Mouse (Mus musculus) liver, adult (tissue): ENCODE results near the gene Fndc3a.

Experiments
- GATA4 ChIP-seq: IDR thresholded peaks from 2 replicates; pipeline ENCODE4 v1.6.1; 2014; ENCODE audit warnings: mild to moderate bottlenecking, low read length; ENCODE audit not compliant: insufficient replicate concordance

Gene Fndc3a

DNA sequence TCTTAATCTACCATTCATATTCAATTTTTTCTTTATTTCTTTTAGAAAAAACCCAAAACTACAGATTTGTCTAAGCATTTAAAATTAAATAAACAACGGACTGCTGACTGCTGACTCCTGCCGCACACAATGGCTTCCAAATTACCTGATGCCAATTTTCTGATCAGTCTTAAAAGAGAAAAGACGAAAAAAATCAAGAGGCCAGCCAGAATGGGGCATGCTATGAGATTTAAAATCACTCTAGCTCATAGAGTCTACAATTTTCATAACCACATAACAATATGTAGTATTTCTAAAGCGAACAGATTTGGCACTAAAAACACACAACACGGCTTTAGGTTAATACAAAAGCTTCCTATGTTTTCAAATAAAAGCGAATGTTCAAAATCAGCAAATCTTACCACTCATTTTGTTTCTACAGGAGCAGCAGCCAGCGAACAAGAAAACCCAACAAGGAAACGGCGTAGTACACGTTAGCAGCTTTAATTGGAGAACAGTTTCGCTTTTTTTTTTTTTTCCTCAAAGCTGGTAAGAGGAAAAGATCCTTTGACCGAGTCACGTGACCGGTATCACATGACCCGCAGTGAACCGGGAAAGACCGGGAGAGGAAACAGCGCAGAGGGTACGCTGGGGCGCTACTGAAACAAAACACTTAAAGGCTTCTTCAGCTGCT, 107.1 kb downstream of the Fndc3a start:
- no peak for TF ChIP-seq GATA4

DNA sequence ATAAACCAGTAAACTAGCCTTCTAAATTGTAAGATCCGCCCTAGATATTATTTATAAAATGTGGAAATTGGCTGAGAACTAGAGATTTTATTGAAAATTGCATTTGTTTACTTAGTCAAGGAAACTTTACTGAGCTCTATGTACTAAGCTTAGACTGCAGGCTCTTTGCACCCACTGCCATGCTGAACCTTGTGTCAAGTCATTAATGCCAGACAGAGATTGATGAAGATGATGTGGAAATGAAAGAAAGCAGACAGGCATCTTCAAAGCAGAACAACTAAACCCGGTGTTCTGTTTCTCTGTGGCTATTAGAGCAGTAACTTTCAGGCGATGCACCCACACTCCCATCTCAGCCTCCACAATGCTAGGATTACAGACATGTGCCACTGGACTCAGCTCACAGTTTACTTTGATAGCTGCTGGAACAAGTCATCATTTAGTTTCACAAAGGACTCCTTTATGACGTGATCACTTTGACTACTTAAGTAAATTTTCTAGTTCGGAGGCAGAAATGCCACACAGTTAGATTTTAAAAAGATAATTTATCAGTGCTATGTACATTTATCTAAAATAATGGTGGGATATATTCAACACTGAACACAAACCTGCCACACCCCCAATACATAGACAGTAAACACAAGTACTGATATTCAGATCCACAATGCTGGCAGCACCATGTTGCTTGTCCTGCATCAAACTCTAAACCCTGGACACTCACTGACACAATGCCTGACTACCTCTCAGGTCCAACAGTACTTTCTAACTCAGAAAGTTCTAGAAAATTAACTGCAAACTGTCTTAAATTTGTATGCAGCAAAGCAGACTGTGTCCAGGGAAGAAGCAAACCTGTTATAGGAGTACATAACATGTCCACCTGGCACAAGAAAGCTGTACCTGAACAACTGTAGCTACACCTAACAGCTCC, 108.2 kb downstream of the Fndc3a start:
- no peak for TF ChIP-seq GATA4

DNA sequence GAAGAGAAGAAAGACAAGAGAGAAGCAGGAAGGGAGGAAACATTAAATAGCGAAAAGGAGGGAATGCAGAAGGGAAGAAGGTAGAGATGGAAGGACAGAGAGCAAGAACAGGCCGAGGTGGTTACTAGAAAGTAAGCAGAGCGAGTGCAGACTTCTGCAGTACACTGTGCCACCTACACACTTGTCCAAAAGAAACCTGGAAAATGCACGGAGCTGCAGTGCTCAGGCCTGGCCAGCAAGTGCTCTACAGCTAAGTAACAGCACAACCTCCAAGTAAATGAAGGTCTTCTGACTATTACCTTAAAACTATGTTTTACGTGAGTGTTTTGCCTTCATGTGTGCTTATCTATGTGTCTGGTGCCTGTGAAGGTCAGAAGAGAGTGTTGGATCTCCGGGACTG, 109.4 kb downstream of the Fndc3a start:
- TF ChIP-seq GATA4 = no peak

DNA sequence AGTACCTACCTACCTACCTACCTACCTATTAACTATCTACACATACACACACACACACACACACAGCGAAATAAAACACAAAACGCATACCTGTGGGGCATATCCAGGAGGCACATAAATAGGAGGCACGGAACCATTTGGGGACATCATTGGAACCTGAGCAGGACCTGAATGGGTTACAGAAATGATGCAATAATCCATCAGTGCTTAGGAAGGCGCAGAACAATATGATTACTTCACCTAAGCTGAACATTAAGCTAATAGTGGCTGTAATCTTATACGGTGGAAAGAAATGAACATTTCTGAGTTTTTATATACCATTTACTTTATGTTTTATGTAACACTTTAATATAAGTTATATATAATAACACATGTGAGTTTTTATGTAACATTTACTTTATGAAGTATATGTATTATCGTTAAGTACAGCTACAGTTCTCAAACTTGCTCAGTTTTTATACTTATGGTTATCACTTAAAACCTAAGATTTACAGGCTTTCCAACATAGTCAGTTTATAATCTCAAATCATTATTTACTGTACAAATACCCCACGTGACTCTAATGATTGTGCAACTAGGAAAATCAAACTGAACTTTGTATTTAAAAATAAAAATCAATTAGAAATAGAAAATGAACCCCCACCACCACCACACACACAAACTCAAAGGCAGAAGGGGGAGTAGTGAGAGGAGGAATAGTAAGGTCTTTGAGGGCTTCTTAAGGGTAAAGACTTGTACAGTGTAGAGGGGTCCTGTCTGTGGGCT, 110.6 kb downstream of the Fndc3a start:
- TF ChIP-seq GATA4 = no peak

DNA sequence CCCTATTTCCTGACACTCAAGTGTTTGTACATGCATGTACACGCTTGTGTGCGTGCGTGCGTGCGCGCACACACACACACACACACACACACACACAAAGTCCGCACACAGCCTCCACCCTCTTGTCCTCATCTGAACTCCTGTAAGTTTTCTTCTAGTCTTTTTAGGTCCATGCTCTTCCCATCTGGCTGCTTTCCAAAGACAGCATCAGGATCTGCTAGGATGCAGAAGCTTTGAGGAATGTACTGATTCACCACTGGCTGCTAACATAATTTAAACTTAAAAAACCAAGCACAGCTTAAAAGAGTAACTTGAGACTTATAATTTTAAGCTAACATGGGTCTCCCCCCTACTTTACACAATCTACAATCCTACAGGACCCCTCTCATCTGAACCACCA, 115.6 kb downstream of the Fndc3a start:
- no peak for TF ChIP-seq GATA4

DNA sequence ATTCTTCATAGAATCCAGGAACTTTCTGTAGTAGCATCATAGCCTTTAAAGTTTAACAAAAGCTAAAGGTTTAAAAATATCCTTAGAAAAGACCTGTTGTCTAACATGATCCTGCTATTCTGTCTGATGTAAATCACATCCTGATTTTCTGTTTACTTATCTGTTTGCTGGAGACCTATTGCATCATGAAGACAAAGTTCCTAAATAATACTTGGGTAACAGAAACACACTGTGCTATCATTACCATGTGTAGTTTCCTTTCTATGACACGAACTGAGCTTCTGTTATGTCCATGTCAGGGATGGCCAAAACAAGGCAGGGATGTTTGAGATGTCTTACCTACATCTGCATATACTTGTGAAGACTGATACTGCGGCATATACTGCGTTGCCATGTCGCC, 120.4 kb downstream of the Fndc3a start:
- TF ChIP-seq GATA4 = no peak

DNA sequence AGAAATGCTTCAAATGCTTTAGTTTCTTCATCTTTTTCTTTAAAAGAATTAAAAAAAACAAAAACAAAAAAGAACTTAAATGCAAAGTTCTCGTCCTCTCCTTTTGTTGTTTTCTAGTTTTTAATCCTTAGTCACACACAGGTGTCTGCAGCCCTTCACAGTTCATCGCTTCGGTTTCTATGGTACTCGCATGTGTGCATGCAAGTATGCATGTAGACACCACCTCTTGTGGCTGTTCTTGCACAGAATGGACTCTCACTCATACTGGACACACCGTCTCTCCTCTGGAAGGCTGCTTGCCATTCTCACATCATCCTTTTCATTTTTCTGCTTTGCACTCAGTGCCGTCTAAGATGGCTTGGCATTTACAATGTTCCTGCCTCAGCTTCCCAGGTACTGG, 126.8 kb downstream of the Fndc3a start:
- no peak for TF ChIP-seq GATA4

DNA sequence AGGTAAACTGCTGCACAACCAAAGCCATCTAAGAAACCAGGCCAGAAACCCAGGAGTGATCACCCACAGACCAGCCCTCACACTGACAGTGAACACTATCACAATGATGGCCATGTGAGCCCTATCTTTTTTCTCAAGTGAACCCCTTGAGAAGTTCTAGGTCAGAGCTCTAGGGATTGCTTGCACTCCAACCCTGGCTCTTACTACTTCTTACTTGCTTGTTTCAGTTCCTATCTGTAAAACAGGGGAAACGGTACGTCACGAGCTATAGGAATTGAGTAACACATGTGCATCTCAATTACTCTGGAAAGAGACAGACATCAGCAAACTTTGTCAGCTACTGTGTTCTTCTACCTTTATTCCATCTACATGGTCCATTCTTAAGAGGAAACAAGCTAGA, 128.8 kb downstream of the Fndc3a start:
- TF ChIP-seq GATA4 = no peak

DNA sequence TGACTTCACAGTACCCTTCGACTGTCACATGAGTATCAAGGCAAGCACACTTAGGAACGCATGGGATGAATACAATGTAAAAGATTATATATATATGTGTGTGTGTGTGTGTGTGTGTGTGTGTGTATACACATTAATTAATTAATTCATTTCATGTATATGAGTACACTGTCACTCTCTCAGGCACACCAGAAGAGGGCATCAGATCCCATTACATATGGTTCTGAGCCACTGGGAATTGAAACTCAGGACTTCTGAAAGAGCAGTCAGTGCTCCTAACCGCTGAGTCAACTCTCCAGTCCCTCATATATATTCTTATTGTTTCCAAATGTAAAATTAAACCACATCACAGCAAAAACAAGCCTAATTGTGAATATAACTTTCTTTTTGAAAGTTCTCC, 133.5 kb downstream of the Fndc3a start:
- TF ChIP-seq GATA4 = no peak

DNA sequence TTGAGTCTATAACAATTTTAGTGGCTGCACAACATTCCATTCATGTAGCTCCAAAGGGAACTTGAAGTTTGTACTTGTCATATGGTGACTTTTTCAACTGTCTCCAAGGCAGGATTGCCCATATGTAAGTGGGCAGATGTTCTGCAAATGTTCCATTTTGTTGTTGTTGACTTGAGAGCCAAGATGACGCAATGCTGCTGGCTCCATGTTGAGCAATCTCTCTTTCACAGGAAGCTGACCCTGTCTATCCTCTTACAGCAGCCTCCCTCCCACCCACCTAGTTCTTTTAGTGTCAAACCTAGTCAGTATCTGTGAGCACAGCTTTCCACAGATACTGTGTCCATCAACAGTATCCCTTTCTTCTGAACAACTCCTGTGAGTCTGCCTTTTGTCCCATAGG, 145.9 kb downstream of the Fndc3a start:
- no peak for TF ChIP-seq GATA4

DNA sequence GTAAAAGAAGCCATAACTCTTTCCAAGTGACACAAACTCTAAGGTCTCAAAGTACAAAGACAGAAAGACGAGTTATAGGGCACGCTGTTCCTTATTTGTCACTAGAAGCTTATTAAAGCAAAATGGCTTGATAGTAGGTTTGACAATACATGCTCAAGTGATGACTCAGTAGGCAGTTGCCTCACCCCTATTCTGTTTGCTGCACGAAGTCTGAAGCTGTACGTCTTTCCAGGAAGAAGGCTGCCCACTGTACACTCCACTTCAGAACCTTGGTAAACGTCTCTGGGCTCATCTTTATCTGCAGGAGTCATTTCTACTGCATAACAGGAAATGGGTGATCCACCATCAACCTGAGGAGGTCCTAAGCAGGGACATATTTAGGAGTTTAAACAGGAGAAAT, 151.0 kb downstream of the Fndc3a start:
- no peak for TF ChIP-seq GATA4

DNA sequence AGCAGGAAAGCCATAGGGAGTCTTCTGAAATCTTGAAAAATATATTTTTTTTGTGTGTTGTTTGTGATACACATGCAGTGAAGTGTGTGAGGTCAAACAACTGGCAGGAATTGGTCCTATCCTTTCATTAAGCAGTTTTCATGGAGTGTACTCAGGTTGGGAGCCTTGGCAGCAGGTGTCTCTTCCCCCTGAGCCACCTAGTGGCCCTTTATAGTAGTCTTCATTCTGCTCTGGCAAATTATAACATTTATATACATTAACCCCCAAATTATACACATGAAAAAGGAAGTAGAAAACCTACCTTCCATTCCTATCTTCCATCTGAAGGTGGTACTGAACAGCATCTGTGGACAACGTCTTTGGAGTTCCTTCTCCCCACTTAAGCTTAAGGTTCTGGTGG, 154.0 kb downstream of the Fndc3a start:
- no peak for TF ChIP-seq GATA4

DNA sequence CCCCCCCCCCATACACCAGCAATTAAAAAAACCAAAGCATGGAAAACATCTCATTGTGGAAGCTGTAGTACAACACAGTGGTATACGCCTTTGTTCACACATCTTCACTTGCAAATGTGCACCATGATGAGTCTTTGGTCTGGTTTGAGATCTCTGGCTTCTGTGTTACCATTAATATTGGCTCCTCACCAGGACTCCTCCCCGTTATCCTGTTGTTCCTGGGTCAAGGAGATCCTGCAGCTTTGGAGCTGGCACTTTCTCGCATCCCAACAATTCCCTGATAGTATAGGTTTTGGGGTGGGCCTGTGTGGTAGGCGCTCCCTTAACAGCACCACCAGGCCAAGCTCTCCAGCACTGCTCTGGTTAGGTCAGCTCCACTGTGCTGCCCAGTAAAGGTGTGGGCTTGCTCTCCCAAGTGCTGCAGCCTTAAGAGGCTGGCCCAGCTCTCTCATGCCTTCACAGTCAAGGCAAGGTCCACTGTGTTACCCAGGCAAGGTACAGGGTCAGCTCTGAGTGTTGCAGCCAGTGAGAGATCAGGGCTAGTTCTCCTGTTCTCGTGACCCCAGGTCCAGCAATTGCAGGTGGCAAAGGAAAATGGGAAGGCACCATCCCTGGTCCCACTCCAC, 173.3 kb downstream of the Fndc3a start:
- TF ChIP-seq GATA4 = no peak

DNA sequence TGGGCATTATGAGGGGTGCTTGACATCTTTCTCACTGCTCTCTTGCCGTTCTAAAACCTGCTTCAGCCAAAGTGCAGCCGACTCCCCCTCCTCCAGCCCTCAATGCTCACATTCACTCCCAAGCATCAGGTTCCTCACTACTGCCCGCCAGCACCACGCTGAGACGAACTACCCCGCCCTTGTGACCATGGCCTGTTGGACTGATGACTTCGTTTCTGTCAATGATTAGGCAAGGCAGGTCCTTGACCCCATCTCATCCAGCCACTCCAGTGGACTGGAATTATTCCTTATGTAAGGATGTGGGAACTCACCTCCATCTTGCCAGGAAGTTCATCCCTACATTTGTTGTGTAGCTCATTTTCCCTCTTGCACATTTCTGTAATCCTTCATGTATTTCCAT, 175.9 kb downstream of the Fndc3a start:
- no peak for TF ChIP-seq GATA4
